Mouse (Mus musculus): ENCODE results near the gene Zfp639.

Gene Zfp639

GRCm38 (mm10) chr3:32509496-32510374 lies at the start of gene Zfp639:
Gene Zfp639 (plus strand): TSS chr3:32510259.
- no peak for DNase-seq (ENCODE audit: low read depth in 1 of 2, low spot score in 2 of 2)

GRCm38 (mm10) chr3:32467321-32467720 lies 42.7 kb upstream of the Zfp639 start:
- no peak for DNase-seq (ENCODE audit: low read depth in 1 of 2, low spot score in 2 of 2)

GRCm38 (mm10) chr3:32468411-32468810 lies 41.6 kb upstream of the Zfp639 start:
- DNase-seq (ENCODE audit: low read depth in 1 of 2, low spot score in 2 of 2): no peak

- DNase-seq (ENCODE audit: low read depth in 1 of 2, low spot score in 2 of 2): no peak
These were observed 39.6 kb upstream of the Zfp639 start for GRCm38 (mm10) chr3:32470449-32470848.

GRCm38 (mm10) chr3:32471098-32471497 lies 39.0 kb upstream of the Zfp639 start:
- DNase-seq (ENCODE audit: low read depth in 1 of 2, low spot score in 2 of 2): no peak

- DNase-seq (ENCODE audit: low read depth in 1 of 2, low spot score in 2 of 2): no peak
These were observed 37.7 kb upstream of the Zfp639 start for GRCm38 (mm10) chr3:32472191-32472900.

- no peak for DNase-seq (ENCODE audit: low read depth in 1 of 2, low spot score in 2 of 2)
These were observed 36.9 kb upstream of the Zfp639 start for GRCm38 (mm10) chr3:32473184-32473583.

GRCm38 (mm10) chr3:32479961-32480360 lies 30.1 kb upstream of the Zfp639 start:
- no peak for DNase-seq (ENCODE audit: low read depth in 1 of 2, low spot score in 2 of 2)

- no peak for DNase-seq (ENCODE audit: low read depth in 1 of 2, low spot score in 2 of 2)
These were observed 27.0 kb upstream of the Zfp639 start for GRCm38 (mm10) chr3:32483035-32483434.

GRCm38 (mm10) chr3:32486543-32486942 lies 23.5 kb upstream of the Zfp639 start:
- no peak for DNase-seq (ENCODE audit: low read depth in 1 of 2, low spot score in 2 of 2)

- DNase-seq (ENCODE audit: low read depth in 1 of 2, low spot score in 2 of 2): no peak
These were observed 21.9 kb upstream of the Zfp639 start for GRCm38 (mm10) chr3:32488172-32488571.

- DNase-seq (ENCODE audit: low read depth in 1 of 2, low spot score in 2 of 2): no peak
These were observed 19.8 kb upstream of the Zfp639 start for GRCm38 (mm10) chr3:32490076-32490927.

GRCm38 (mm10) chr3:32490928-32491315 lies 19.1 kb upstream of the Zfp639 start:
- no peak for DNase-seq (ENCODE audit: low read depth in 1 of 2, low spot score in 2 of 2)

GRCm38 (mm10) chr3:32492097-32493090 lies 17.7 kb upstream of the Zfp639 start, which contains the start of gene Kcnmb3:
Gene Kcnmb3 (minus strand): TSS chr3:32492231.
- DNase-seq (ENCODE audit: low read depth in 1 of 2, low spot score in 2 of 2): no peak

GRCm38 (mm10) chr3:32494387-32495087 lies 15.5 kb upstream of the Zfp639 start:
- DNase-seq (ENCODE audit: low read depth in 1 of 2, low spot score in 2 of 2): no peak

- DNase-seq (ENCODE audit: low read depth in 1 of 2, low spot score in 2 of 2): no peak
These were observed 14.8 kb upstream of the Zfp639 start for GRCm38 (mm10) chr3:32495088-32495770.

- DNase-seq (ENCODE audit: low read depth in 1 of 2, low spot score in 2 of 2): no peak
These were observed 14.0 kb upstream of the Zfp639 start for GRCm38 (mm10) chr3:32495856-32496710.

GRCm38 (mm10) chr3:32496711-32497070 lies 13.4 kb upstream of the Zfp639 start:
- no peak for DNase-seq (ENCODE audit: low read depth in 1 of 2, low spot score in 2 of 2)

Measured in monocyte, adult 2 months (primary cell).